Mouse (Mus musculus): Measurements from ENCODE around the gene Depdc1b. TPM values are rescaled to one million over a fixed set of nuclear protein-coding genes. Genes with fewer than 3 reads are reported as not detected.

The Depdc1b gene
- total RNA-seq, 2 experiments from 2014 or later, result 4.9 to 7.9 TPM

DNA sequence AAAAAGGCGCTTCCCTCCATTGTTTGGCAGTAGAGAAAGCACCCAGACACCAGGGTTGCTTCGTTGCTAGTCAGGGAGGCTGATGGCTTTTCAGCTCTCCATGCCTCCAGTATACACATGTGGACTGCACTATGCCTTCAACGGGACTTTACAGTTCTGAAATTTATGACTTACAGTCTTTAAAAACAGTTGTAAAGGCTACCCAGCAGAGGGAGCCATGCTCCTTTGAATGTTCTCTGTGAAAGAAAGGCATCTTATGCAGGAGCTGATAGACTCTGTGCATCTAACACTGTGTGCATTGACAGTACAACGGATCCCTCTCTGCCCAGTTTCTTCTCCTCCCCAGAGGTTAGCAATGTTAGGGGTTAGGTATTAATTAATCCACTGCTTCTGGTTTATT is 30.9 kb downstream of the Depdc1b start:
- DNase-seq (ENCODE audit: low spot score in 2 of 2), result no peak

DNA sequence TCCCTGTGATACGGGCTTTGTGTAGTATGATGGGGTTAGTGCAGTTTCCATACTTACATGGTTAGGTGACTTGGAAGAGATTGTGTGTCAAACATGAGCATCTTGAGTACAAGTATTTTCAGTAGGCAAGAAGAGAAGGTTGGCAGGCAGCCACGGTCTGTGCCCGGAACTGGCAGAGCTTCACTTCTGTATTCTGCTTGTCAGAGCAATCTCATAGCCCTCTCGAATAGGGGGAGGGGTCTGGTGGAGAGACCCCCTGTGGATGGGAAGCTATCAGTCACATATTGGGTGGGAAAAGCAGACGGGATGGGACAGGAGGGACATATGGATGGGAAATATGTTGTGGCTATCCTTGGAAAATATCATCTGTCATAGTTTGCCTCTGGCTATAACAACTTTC is 33.5 kb downstream of the Depdc1b start:
- DNase-seq (ENCODE audit: low spot score in 2 of 2), result no peak

- no peak for DNase-seq (ENCODE audit: low spot score in 2 of 2)
Measured at GRCm38 (mm10) chr13:108353781-108354180, 37.6 kb downstream of the Depdc1b start.

- DNase-seq (ENCODE audit: low spot score in 2 of 2), result no peak
Measured at GRCm38 (mm10) chr13:108354804-108355552, 38.8 kb downstream of the Depdc1b start.

- DNase-seq (ENCODE audit: low spot score in 2 of 2), result no peak
Measured at GRCm38 (mm10) chr13:108357362-108357761, 41.2 kb downstream of the Depdc1b start.

- no peak for DNase-seq (ENCODE audit: low spot score in 2 of 2)
Measured at GRCm38 (mm10) chr13:108358228-108358627, 42.1 kb downstream of the Depdc1b start.

DNA sequence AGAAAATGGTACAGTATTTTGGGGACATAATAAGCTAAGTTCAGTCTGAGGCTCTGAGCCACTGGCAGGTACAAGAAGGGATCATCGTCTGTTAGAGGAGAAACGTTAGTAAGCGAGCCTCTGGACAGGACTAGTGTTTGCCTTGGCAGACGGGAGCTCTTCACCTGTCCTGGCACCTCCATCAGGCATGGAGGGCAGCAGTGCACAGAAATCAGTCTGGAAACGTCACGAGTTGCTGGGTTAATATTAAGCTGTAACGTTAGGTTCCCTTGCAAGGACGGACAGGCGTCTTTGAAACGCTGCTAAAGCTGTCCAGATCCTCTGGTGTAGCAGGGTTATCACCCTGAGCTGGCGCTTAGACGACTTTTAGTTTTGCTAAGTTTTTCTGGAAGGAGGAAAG is 51.4 kb downstream of the Depdc1b start:
- no peak for DNase-seq (ENCODE audit: low spot score in 2 of 2)

DNA sequence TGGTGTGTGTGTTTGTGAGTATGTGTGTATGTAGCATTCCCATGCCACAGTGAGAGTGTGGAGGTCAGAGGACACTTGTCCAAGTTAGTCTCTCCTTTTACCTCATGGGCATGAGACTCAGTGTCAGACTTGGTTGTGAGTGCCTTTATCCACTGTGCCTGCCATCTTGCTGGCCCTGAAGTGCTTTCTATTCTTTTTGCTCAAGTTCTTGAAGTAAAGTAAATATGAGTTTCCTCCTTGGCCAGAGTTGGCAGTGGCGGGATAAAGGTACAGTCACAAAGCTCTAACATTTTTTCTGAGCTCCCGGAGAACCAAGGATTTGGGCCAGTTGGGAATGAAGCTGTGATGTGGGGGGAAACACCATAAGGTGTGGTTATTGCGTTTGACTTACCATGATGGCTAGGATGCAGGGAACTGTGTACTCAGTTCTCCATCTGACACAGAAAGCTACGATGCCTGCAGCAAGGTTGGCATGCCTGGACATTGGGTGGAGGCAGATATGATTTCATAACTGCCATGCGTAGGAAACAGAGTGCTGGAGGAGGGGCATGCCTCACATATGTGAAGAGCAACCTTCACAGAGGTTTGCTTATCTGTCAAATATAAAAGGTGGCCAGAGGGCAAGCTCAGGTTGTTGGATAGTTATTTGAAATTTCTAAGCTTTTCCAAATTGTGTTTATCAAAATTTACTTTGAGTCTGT is 54.3 kb downstream of the Depdc1b start:
- DNase-seq (ENCODE audit: low spot score in 2 of 2), result no peak

- no peak for DNase-seq (ENCODE audit: low spot score in 2 of 2)
Measured at GRCm38 (mm10) chr13:108371352-108371921, 55.3 kb downstream of the Depdc1b start.

GRCm38 (mm10) chr13:108373231-108373630 is 57.1 kb downstream of the Depdc1b start:
- no peak for DNase-seq (ENCODE audit: low spot score in 2 of 2)

- no peak for DNase-seq (ENCODE audit: low spot score in 2 of 2)
Measured at GRCm38 (mm10) chr13:108376637-108377036, 60.5 kb downstream of the Depdc1b start.

DNA sequence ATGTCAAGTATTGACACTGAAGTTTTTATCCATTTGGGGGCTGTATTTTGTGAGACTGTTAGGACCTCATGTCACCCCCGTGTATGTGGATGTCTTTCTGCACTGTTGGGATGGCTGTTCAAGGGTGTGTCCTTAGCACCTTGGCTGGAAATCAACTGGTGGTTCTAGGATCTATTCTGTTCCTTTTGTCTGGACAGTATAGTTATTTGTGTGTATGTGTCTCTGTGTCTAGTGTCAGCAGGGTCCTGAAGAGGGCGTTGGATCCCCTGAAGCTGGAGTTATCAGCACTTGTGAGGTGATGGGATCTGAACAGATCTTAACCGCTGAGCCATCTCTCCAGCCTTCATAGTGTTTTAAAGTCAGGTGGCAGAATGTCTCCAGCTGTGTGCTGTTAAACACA is 65.0 kb downstream of the Depdc1b start:
- DNase-seq (ENCODE audit: low spot score in 2 of 2), result no peak

- no peak for DNase-seq (ENCODE audit: low spot score in 2 of 2)
Measured at GRCm38 (mm10) chr13:108383051-108383450, 66.9 kb downstream of the Depdc1b start.

GRCm38 (mm10) chr13:108386058-108386457 is 69.9 kb downstream of the Depdc1b start:
- no peak for DNase-seq (ENCODE audit: low spot score in 2 of 2)

- no peak for DNase-seq (ENCODE audit: low spot score in 2 of 2)
Measured at GRCm38 (mm10) chr13:108390565-108390964, 74.4 kb downstream of the Depdc1b start.

GRCm38 (mm10) chr13:108403197-108403596 is 87.1 kb downstream of the Depdc1b start:
- DNase-seq (ENCODE audit: low spot score in 2 of 2), result no peak

- DNase-seq (ENCODE audit: low spot score in 2 of 2), result no peak
Measured at GRCm38 (mm10) chr13:108404372-108404771, 88.2 kb downstream of the Depdc1b start.

DNA sequence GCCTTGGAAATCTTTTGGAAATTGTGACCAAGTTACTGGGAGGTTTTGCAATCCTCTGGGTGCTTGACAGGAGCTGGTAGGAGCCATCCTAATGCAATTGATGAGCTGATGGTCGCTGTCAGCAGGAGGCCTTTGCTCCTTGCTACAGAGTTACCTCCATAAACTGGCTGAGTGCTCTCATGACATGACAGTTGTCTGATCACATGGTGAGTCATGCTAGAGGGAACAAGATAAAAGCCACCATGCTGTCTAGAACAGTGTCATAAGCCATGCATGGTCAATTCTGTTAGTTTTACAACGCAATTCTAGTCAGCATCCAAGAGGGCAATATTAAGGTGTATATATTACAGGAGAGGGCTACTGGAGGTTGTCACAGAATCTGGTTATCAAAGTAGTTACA is 99.3 kb downstream of the Depdc1b start:
- no peak for DNase-seq (ENCODE audit: low spot score in 2 of 2)

GRCm38 (mm10) chr13:108418741-108419507 is 102.8 kb downstream of the Depdc1b start:
- no peak for DNase-seq (ENCODE audit: low spot score in 2 of 2)

DNA sequence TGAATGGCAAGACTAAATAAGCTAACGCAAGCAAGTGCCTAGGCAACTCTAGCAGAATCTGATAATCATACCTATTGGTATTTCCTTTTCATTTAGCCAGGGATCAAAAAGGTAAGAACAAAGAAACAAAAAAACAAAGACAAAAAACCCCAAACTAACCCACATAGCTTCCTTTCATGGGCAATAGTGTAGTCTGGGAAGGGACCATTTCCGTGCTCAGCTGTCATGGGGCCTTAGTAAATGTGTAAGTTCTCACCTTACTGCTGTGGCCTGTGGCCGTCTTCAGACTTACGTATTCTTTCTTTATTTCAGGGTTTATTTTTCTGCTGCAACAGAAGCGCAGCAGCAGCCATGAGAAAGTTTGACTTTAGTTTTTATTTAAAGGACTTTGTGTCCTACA is 110.2 kb downstream of the Depdc1b start:
- DNase-seq (ENCODE audit: low spot score in 2 of 2), result no peak

GRCm38 (mm10) chr13:108428809-108429208 is 112.7 kb downstream of the Depdc1b start:
- no peak for DNase-seq (ENCODE audit: low spot score in 2 of 2)

DNA sequence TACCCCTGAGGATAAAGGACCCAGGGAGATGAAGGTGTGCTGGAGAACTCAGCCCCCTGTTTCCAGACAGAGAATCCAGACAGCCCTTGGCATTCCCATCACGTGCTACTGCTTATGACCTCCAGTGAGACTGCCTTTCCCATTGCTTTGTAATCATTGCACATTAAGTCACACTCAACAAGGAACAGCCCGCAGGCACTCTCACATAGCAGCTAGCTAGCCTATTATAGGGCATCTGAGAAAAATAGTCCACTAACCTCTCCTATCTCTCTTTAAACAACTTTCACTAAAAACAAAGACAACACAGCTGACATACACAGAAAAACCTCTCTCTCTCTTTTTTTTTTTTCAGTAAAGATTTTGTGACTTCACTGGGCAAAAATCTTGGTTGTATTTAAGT is 113.5 kb downstream of the Depdc1b start:
- no peak for DNase-seq (ENCODE audit: low spot score in 2 of 2)
